Mouse (Mus musculus) heart, adult 2 months (tissue): ENCODE measurements at regions not wholly inside any gene's neighbourhood (a gene's known extent, or its start where the extent isn't known, plus 50 kb on each side); places are given as distances from the start of the nearest gene placed in this dataset.

Experiments
- CTCF ChIP-seq: fragments of 200-600 bp; IDR thresholded peaks from 2 replicates; pipeline ENCODE4 v1.8.1; 2022; ENCODE audit warnings: antibody characterized with exemption, mild to moderate bottlenecking, moderate library complexity
- EP300 ChIP-seq: fragments of 200-500 bp; IDR thresholded peaks from 2 replicates; pipeline ENCODE4 v1.6.1; 2011; ENCODE audit warnings: low read depth, low read length, control low read depth; ENCODE audit not compliant: insufficient read depth
- POLR2A ChIP-seq: fragments of 200-500 bp; IDR thresholded peaks from 2 replicates; pipeline ENCODE4 v1.6.1; 2011; ENCODE audit warnings: mild to moderate bottlenecking, low read depth, low read length, control low read depth; ENCODE audit not compliant: insufficient read depth

- TF ChIP-seq POLR2A (no peak), CTCF (no peak), EP300 (no peak)
Observed at GRCm38 (mm10) chr10:87639339-87639738, 117.7 kb downstream of the Pah start.
